Mouse (Mus musculus) thymus, postnatal 10 days (tissue): ENCODE results near the gene Mthfsl.
"Not testable (repeated sequence)": the region's sequence is repeated elsewhere in the genome, so short reads cannot be mapped to it uniquely, and the experiment has no call there.

ENCODE experiments used
- DNase-seq, 2 experiments: peaks; one replicate each; pipeline ENCODE4 v3.0.0; 2021; ENCODE audit warnings: low spot score in 2 of 2

Gene Mthfsl

DNA sequence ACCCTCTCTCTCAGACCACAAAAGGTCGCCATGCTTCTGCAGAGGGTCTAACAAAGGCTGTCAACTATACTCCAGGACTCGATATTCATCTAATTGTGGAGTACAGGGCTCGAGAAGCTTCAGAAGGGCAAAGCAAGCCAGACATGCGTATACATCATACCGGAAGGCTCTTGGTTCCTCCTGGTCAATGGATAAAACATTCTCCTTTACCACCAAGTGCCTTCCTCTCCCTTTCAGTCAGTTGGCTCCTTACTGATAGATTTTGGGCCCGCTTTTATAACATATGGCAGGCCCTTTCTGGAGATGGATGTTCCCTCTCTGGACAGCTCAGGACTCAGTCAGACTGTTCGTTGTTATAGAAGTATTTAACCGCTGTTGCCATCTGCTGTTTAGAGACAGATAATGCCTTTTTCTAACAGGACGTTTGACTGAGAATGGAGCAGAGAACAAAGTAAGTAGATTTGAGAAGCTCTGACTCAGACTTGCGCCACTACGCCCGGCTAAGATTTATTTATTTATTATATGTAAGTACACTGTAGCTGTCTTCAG, at the start of gene Mthfsl:
TSS of gene Mthfsl (minus strand) at position 308 of the 549 bp plus-strand sequence.
- DNase-seq = not testable (repeated sequence)

- not testable (repeated sequence) for DNase-seq
Observed at GRCm38 (mm10) chr9:88769470-88769869, 49.4 kb upstream of the Mthfsl start.

DNA sequence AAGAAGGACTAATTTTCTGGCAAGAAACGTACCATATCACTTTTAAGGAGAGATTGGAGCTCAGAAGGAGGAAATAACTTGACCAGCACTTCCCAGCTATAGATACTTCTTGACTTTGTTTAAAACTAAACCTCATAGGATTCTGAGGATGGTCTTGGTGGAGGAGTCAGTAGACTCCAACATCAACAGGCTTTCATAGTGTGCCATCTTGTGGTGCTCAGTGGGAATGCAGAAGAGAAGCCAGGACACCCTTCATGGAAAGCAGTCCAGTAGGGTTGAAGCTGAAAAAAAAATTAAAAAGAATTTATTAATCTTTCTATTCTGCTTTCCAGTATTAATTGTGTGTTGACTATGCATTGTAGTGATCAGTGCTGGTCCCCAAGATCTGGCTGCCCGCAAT, 26.6 kb upstream of the Mthfsl start:
- DNase-seq = not testable (repeated sequence)

- DNase-seq = not testable (repeated sequence)
Observed at GRCm38 (mm10) chr9:88746046-88746445, 25.9 kb upstream of the Mthfsl start.

DNA sequence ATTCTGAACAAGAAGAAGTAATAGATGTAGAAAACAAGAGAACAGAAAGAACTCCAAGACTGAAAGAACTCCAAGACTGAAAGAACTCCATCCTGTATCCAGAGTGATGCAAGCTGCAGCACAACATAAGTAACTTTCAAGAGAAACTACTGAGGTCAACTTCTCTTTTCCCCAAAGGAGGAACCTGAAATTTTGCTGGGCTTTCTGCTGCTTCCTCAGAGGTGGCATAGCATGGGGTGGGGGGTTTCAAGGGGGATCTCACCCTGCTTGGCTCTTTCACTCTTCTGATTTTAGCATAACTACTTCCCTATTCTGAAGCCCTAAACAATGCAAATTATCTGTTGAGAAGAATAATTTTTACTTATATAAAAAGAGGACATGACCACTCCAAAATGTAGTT, 15.2 kb upstream of the Mthfsl start:
- not testable (repeated sequence) for DNase-seq

DNA sequence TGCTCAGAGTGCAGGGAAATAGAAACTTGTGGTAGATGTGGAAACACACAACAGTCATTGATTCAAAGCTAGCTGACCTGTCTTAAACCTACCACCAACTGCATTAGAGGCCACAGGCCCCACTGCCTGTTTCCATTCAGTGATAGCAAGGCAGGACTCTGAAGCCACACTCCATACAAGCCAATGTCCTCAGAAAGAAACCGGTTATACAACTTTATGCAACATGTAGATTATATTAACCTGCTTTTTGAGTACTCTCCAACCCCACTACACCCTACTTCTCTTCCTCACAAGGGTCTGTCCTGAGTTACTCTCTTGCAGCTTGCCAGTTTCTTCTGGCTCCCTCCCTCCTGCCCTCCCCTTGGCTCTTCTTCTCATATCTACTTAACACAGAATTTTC, 13.1 kb upstream of the Mthfsl start:
- DNase-seq = not testable (repeated sequence)

DNA sequence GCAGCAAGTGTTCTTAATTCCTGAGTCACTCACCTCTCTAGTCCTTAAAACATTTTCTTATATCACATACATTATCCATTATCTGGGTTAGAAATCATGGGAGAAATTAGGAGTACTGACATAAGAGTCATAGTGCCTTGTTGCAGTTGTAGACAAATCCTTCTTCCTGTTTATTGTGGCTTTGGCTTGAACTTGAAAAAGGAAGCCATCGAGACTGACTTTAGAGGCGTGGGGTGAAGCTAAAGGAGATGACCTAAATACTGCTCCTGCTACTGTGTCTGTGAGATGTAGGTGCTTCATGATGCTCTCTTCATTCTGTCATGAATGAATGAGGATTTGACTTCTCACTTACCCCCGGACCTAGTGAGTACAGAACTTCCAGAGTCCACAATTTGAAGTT, 12.2 kb upstream of the Mthfsl start:
- DNase-seq = not testable (repeated sequence)

DNA sequence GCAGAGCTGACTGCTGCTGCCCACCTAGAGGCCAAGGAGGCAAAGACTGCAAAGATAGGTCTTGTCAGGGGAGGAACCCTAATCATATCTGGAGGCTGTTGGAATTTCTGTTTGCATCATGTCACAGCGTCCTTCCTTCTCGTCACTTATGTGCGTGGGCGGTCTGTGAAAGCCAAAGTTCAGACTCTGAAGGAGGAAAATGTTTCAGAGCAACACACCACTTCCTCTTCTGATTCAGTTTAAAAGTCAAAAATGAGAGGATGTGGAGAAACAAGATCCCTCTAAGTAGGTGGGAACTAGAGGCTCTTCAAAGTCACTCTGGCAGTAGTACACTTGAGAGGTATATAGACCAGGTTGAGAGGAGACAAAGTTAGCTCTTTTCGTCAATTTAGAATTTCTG, 11.6 kb upstream of the Mthfsl start, which contains the start of gene Bcl2a1d:
TSS of gene Bcl2a1d (minus strand) at position 187 of the 400 bp plus-strand sequence.
- not testable (repeated sequence) for DNase-seq

- not testable (repeated sequence) for DNase-seq
Observed at GRCm38 (mm10) chr9:88728311-88728710, 8.2 kb upstream of the Mthfsl start.

DNA sequence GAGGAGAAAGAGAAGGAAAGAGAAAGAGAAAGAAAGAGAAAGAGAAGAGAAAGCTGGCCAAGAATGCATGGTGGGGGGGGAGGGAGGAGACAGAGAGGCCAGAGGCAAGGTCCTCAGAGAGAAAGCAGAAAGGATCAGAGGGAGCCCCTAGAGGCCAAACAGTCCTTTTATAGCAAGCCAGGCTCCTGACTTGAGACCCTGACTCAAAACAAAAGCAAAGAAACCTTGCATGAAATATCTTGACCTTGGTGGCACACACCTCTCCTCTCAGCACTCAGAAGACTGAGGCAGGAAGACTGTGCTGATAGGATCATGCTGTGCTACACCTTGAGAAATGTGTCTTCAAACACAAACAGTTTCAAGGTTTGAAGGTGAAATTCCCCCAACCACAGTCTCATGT, 1.5 kb upstream of the Mthfsl start:
- not testable (repeated sequence) for DNase-seq

DNA sequence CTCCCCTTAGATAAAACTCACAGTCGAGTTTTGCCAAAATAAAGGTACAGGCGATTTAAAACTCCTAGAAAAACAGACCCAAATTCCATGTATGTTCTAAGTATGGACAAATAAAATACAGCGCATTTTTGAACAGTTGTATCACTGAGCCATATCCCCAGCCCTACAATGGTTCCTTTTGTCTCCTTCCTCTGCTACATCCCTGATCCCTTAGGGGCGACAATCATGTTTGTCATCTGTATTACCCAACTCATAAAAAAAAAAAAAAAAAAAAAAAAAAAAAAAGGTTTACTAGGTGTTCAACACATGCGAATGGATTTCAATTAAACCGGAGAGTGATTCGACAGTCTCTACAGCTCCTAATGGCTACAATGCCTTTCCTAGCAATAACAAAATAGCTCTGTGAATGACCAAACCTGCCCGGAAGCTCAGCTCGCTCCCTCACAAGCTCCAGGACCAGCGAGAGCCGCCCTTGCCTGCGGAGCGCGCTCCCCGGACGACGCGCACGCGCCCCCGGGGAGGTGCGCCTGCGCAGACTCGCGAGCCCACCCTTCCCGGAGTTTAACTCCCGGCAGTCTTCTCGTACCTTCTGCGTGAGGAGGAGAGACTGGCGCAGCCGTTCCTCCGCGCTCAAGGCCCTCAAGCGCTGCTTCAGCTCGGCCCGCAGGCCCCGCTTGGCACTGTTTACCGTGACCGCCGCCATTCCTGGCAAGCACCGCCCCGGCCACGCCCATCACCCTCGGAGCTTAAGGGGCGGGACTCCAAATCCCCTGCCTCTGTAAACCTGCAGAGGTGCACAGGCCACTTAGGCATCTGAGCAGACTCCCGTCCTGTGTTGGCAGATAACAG, 799 bp downstream of the Mthfsl start:
- not testable (repeated sequence) for DNase-seq

GRCm38 (mm10) chr9:88718593-88718992, 1.5 kb downstream of the Mthfsl start:
- DNase-seq = not testable (repeated sequence)

DNA sequence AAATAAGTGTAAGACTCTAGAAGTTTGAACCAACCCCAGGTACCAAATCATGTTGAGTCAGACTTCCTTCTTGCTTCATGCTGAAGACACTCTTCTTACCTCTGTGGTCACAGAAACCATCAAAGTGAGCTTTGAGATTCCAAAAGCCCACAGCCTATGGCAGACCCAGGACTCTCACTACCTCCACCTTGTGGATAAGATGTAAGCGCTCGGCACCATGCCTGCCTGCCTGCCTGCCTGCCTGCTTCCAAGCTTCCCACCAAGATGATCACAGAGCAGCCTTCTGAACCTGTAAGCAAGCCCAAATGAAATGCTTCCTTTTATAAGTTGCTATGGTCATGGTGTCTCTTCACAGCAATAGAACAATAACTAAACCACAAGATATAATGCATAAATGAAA, 2.0 kb downstream of the Mthfsl start:
- DNase-seq = peak in 1 of 2 experiments; percentile 30

DNA sequence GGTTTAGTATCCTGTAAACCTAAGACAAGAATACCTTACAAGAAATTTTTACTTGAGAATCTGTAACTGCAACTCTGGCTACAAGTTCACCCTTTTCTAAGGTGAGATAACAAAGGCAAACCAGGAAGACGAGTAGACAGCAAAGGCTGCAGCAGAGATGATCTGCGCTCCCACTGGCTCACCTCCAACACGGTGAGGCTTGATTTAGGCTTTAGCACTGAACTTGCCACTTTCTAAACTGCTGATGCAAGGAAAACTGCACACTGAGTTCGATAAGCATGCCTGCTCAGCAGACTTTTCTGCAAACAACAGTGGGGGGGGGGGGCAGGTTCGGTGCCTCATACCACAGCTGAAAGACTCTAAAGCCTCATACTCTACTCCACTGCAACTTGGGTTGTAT, 5.6 kb downstream of the Mthfsl start:
- DNase-seq = not testable (repeated sequence)

DNA sequence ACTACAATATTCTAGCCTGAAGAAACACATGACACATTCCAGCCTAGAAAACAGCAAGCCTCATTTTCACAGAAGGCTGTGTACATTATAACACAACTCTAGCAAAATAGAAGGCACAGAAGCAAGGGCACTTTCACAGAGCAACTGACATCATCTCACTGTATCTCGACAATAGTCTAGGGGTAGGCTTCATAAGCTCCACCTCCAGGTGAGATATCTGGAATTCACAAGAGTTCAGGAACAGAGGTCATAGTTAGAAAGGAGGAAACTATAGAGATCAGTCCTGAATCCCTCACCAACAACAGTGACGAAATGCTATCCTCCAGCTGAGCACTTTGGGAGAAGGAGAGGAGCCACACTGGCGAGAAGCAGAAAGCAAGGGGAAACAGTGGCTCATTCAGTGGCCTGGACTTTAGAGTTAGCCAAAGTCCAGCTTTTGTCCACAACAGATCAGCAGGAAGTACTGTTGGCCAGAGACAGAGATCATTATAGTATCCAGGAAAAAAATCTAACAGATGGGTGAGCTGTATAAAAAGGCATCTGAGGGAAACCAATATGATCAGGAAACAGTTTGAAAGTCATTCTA, 7.8 kb downstream of the Mthfsl start:
- not testable (repeated sequence) for DNase-seq

DNA sequence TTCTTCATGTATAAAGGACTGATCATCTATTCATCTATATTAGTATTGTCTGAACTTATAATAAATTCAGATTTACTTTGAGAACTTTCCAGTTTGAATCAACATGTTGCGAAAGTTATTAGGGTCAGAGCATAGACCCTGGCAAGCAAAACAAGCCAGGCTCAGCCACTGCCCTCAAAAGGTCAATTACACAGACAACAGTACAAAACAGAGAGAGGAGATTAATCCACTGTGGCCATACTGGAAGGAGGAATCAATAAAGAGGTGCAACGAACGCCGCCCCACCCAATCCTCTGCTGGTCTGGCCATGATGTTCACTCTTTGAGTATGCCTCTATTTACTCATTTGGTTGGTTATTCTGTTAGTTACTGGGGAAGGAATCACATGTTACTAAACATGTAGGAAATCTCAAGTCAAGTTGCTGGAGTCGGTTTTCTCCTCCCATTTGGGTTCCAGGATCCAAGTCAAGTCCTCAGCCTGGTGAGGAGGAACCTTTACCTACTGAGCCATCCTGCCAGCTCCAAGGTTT, 9.1 kb downstream of the Mthfsl start:
- DNase-seq = not testable (repeated sequence)

DNA sequence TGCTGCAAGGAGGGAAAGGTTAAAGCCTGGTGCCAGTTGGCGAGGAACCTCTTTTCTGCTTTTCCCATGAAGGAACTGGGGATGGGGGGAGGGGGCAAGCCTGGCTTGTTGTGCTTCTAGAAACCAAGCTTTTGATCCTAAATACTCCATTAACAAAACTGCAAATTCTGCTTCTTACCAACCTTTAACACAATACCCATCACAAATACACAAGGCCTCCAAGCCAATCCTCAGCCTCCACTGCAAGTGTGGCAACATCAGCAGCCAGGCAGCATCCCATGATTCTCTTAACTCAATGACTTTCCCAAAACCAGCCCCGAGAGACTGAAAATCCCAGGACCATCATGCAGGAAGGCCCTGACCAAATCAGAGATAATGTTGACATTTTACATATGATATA, 9.7 kb downstream of the Mthfsl start:
- DNase-seq = not testable (repeated sequence)

GRCm38 (mm10) chr9:88709794-88710193, 10.3 kb downstream of the Mthfsl start:
- not testable (repeated sequence) for DNase-seq

DNA sequence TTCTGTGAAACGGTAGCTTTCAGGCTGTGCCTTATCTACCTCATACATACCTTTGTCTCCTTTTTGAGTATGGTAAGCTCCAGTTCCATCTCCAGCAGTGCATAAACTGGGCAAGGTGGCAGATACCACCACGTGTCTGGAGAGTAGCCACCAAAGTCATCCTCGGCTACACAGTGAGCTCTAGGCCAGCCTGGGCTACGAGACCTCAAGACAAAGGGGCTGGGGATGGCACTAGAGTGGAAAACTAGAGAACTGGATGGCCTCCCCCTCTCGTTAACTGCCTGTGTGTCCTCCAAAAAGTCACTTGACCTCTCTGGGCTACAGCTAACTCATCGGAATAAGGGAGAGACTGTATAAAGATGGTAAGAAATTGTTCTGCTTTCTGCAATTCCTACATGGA, 10.8 kb downstream of the Mthfsl start:
- no peak for DNase-seq

DNA sequence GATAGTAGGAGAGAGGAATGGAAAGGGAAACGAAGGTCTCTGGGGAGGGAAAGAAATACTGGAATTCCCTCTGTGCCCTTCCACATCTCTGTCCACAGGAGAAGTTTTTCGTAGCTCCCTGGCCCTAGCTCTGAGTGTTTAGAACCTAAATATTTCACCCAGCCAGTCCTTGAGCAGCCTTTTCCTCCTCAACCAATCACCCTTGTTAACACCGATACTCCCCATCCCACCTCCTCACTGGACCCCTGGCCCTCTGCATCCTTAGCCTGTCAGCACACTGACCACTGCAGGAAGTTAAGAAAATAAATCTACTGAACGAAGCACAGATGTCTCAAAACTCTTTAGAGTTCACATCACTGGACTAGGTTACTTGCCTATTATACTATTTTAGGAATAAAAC, 13.4 kb downstream of the Mthfsl start:
- DNase-seq = no peak

DNA sequence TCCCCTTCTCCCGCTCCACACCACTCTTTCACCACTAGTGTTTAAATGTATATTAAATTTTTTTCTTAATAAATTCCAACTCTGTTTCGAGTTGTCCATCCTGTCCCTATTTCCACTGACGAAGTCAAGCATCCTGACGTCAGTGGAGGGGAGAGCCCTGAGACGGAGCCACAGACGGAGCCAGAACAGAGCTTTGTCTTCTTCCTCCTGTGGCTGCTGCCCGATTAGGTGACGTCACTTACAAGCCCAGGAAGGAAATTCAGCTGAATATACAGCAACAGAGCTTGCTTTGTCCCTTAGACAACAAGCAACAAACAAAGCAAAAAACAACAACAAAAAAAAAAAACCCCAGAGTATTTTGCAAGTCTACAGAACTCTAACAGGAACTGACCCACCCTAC, 14.9 kb downstream of the Mthfsl start:
- not testable (repeated sequence) for DNase-seq

- not testable (repeated sequence) for DNase-seq
Observed at GRCm38 (mm10) chr9:88698746-88699145, 21.4 kb downstream of the Mthfsl start.
